Mouse (Mus musculus) embryonic facial prominence, embryonic 15.5 days (tissue): ENCODE results near the gene Epor. TPM values are rescaled to one million over a fixed set of nuclear protein-coding genes. Genes with fewer than 3 reads are reported as not detected.

ENCODE experiments used
- ATAC-seq: fragments of 200-750 bp; cut with Nextera tagmentation; 2 replicates; pipeline ENCODE4 v1.8.0; 2017; ENCODE audit warnings: low read depth, moderate TSS enrichment; ENCODE audit not compliant: insufficient number of reproducible peaks, low FRiP score, low TSS enrichment
- H3K27ac ChIP-seq: fragments of 300-500 bp; sonication (generic); replicated peaks from 2 replicates; pipeline ENCODE4 v1.5.1; 2015; ENCODE audit warnings: mild to moderate bottlenecking, inconsistent platforms
- H3K27me3 ChIP-seq: fragments of 300-500 bp; sonication (generic); 2 replicates; pipeline ENCODE4 v1.6.1; 2015; ENCODE audit warnings: inconsistent platforms
- H3K36me3 ChIP-seq: fragments of 300-500 bp; sonication (generic); 2 replicates; pipeline ENCODE4 v1.6.1; 2015; ENCODE audit warnings: mild to moderate bottlenecking, inconsistent platforms
- H3K4me1 ChIP-seq: fragments of 300-500 bp; sonication (generic); 2 replicates; pipeline ENCODE4 v1.6.1; 2015; ENCODE audit warnings: inconsistent platforms
- H3K4me2 ChIP-seq: fragments of 300-500 bp; sonication (generic); replicated peaks from 2 replicates; pipeline ENCODE4 v1.6.1; 2015; ENCODE audit warnings: mild to moderate bottlenecking, inconsistent platforms
- H3K4me3 ChIP-seq: fragments of 300-500 bp; sonication (generic); replicated peaks from 2 replicates; pipeline ENCODE4 v1.5.1; 2015; ENCODE audit warnings: mild to moderate bottlenecking, inconsistent platforms
- H3K9ac ChIP-seq: fragments of 300-500 bp; sonication (generic); 2 replicates; pipeline ENCODE4 v1.6.1; 2015; ENCODE audit warnings: inconsistent platforms
- H3K9me3 ChIP-seq: fragments of 300-500 bp; sonication (generic); replicated peaks from 2 replicates; pipeline ENCODE4 v1.6.1; 2016; ENCODE audit warnings: inconsistent platforms
- WGBS: fragments of 180-500 bp; shearing (Covaris S2); methylation state at CpG from one replicate; pipeline ENCODE4 v1.1.7; 2015; 5-methylcytosine and 5-hydroxymethylcytosine counted together
- polyA plus RNA-seq: library from polyadenylated mRNA; unstranded; fragments of >200 nt; fragmentation: Nextera tagmentation; extraction: Ambion mirVana; gene quantifications from 2 replicates; pipeline ENCODE4 v1.2.1, GENCODE M21; 2015

Gene Epor
- polyA plus RNA-seq = 4.4 and 5.3 TPM in 2 replicates

- peak within 1 kb of the TSS; percentile 21; the same call in 1 of the 2 replicates for H3K9ac ChIP-seq
- no peak within 1 kb of the TSS for H3K27ac ChIP-seq
- H3K4me2 ChIP-seq = peak within 1 kb of the TSS; percentile 78
- no peaks in the 10 kb centered on the region for H3K36me3 ChIP-seq
- H3K4me3 ChIP-seq = peak within 1 kb of the TSS; percentile 47
- no peaks in the 10 kb centered on the region for H3K9me3 ChIP-seq
- no peak for ATAC-seq
- peaks cover 34% of the 10 kb centered on the region for H3K4me1 ChIP-seq
- H3K27me3 ChIP-seq = peaks cover 42% of the 10 kb centered on the region
- 19% methylated on average over 8 of the region's 8 CpGs for WGBS
These were observed at the start of gene Epor for GRCm38 (mm10) chr9:21963417-21963816. TSS of gene Epor (minus strand) at chr9:21963506.

DNA sequence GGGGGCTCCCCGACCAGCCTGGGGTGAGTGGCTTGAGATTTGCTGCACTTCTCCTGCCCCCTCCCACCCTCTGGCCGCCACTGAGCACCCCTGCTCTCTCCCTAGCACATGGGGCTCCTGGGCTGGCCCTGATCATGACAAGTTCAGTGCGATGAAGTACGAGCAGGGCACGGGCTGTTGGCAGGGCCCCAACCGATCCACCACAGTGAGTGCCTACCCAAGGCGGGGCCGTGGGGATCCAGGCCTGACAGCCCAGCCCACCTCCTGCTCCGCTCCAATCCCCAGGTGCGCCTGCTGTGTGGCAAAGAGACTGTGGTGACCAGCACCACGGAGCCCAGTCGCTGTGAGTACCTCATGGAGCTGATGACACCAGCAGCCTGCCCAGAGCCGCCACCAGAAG is 49.4 kb upstream of the Epor start:
- 94% methylated on average over 13 of the region's 13 CpGs for WGBS
- H3K4me3 ChIP-seq = no peak overlapping the region
- no peak overlapping the region for H3K27ac ChIP-seq
- H3K9ac ChIP-seq = no peak overlapping the region
- no peak for ATAC-seq
- H3K9me3 ChIP-seq = no peaks in the 10 kb centered on the region
- H3K36me3 ChIP-seq = peaks cover 68% of the 10 kb centered on the region
- no peaks in the 10 kb centered on the region for H3K27me3 ChIP-seq
- H3K4me1 ChIP-seq = no peaks in the 10 kb centered on the region
- no peak overlapping the region for H3K4me2 ChIP-seq

GRCm38 (mm10) chr9:22011055-22011454 is 47.7 kb upstream of the Epor start:
- Histone ChIP-seq H3K9me3 (no peaks in the 10 kb centered on the region), H3K36me3 (peaks cover 85% of the 10 kb centered on the region), H3K27me3 (no peaks in the 10 kb centered on the region), H3K4me1 (no peaks in the 10 kb centered on the region; the same call in 1 of the 2 replicates), H3K27ac (no peak overlapping the region), H3K4me2 (no peak overlapping the region), H3K4me3 (no peak overlapping the region), H3K9ac (no peak overlapping the region)
- ATAC-seq = no peak
- WGBS = 92% methylated on average over 5 of the region's 5 CpGs

- 91% methylated on average over 12 of the region's 12 CpGs for WGBS
- Histone ChIP-seq H3K4me2 (peak overlapping the region; percentile 80; the same call in 1 of the 2 replicates), H3K9me3 (no peaks in the 10 kb centered on the region), H3K27me3 (no peaks in the 10 kb centered on the region), H3K27ac (no peak overlapping the region), H3K36me3 (peaks cover 54% of the 10 kb centered on the region), H3K4me3 (no peak overlapping the region), H3K4me1 (peaks cover 29% of the 10 kb centered on the region), H3K9ac (no peak overlapping the region)
- ATAC-seq = no peak
These were observed 41.2 kb upstream of the Epor start for GRCm38 (mm10) chr9:22004546-22004945.

DNA sequence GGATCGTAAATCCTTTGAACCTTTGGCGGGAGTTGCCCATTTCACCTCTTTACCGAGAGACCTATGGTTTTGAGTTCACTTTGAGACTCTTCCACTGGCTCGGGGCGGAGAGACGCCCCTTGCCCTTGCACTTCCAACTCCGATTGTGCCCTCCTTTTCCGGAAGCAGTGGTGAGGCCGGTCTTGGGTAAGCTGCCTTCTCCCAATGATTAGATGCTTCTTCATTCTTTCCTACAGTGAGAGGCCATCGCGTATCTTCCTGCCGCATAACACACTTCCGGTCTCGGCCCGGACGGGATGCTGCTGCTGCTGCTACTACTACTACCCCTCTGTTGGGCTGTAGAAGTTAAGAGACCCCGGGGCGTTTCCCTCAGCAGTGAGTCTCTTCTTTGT is 39.9 kb upstream of the Epor start:
- peaks cover 41% of the 10 kb centered on the region for H3K36me3 ChIP-seq
- no peaks in the 10 kb centered on the region for H3K9me3 ChIP-seq
- no peaks in the 10 kb centered on the region for H3K27me3 ChIP-seq
- H3K4me2 ChIP-seq = peak overlapping the region; percentile 80
- no peak for ATAC-seq
- peak overlapping the region; percentile 62 for H3K9ac ChIP-seq
- peak overlapping the region; percentile 73 for H3K4me3 ChIP-seq
- H3K4me1 ChIP-seq = peaks cover 29% of the 10 kb centered on the region
- H3K27ac ChIP-seq = peak overlapping the region; percentile 72
- whole genome bisulfite sequencing = 0% methylated on average over 18 of the region's 18 CpGs

DNA sequence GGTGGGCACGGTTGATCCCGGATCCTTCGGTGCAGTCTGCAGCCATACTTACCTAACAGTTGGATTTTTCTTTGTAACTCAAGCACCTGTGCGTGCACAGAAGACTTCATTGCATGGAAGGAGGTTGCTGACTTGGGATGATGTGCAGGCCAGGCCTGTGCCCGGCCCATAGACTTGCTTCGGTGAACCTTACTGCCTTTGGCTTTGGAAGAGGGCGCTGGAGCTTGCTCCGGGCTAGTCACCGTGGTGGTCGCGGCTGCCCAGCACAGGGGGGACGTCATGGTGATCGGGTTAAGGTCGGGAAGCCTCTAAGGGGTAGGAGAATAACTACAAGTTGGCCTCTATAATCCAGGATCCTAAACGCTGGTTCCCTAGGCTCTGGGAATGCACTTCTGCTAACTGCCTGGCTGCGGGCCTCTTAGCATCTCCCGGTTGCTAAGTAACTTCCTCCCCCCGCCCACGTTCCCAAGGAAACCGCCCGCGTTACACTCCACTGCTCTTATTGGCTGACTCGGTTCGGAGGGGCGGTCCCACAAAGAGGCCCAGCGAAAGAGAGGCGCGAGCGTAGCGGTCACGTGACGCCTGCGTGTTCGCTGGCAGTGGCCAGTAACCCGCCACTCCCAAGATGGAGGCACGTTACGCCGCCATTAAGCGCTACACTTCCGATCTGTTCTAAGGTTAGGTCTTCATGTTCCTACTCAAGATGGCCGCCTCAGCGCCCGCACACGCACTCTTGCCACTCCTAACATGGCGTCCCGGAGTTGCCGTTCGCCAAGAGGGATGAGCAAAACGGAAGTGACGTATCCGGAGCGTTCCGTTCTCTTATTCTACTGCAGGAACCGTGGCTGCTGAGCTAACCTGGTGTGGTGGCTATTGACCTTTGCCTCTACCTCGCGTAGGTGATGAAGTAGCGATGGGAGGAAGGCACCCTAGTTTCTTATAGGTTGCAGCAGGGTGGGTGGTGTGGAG is 39.2 kb upstream of the Epor start, which contains the start of the genes Ccdc151 and Prkcsh:
Ccdc151 (minus strand) TSS at position 441 of the 969 bp plus-strand sequence.
Prkcsh (plus strand) TSS at position 613 of the 969 bp plus-strand sequence.
- WGBS = 6% methylated on average over 57 of the region's 57 CpGs
- peak within 1 kb of the TSS; percentile 80 for H3K4me2 ChIP-seq
- peak within 1 kb of the TSS; percentile 73 for H3K4me3 ChIP-seq
- H3K27me3 ChIP-seq = no peaks in the 10 kb centered on the region
- H3K4me1 ChIP-seq = peaks cover 29% of the 10 kb centered on the region
- H3K9me3 ChIP-seq = no peaks in the 10 kb centered on the region
- H3K36me3 ChIP-seq = peaks cover 34% of the 10 kb centered on the region
- peak within 1 kb of the TSS; percentile 72 for H3K27ac ChIP-seq
- peak; percentile 99 for ATAC-seq
- peak within 1 kb of the TSS; percentile 62 for H3K9ac ChIP-seq

GRCm38 (mm10) chr9:22001633-22002032 is 38.3 kb upstream of the Epor start:
- H3K27me3 ChIP-seq = no peaks in the 10 kb centered on the region
- peaks cover 26% of the 10 kb centered on the region for H3K36me3 ChIP-seq
- ATAC-seq = no peak
- H3K4me1 ChIP-seq = peaks cover 29% of the 10 kb centered on the region
- no peak overlapping the region for H3K9ac ChIP-seq
- 85% methylated on average over 4 of the region's 4 CpGs for WGBS
- H3K27ac ChIP-seq = no peak overlapping the region
- no peak overlapping the region for H3K4me2 ChIP-seq
- H3K9me3 ChIP-seq = no peaks in the 10 kb centered on the region
- no peak overlapping the region for H3K4me3 ChIP-seq

DNA sequence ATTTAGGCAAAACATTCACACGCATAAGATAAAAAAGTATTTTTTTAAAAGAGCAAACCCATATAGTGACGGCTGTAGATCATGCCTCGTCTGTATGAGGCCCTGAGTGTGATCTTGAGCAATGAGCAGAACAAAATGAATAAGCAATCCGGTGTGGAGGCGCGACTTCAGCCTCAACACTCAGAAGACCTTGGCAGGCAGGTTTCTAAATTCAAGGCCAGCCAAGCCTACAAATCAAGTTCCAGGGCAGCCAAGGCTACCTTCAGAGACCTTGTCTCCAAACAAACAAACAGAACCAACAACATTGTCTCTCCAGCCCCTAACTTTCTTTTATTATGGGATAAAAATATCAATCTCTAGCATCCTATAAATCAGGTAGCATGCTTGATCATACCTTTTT is 37.0 kb upstream of the Epor start:
- no peak overlapping the region for H3K9ac ChIP-seq
- H3K4me1 ChIP-seq = peaks cover 24% of the 10 kb centered on the region
- WGBS = 91% methylated on average over 6 of the region's 6 CpGs

GRCm38 (mm10) chr9:21996178-21996867 is 33.0 kb upstream of the Epor start:
- no peak overlapping the region for H3K4me3 ChIP-seq
- no peak for ATAC-seq
- H3K27me3 ChIP-seq = peaks cover 20% of the 10 kb centered on the region
- no peak overlapping the region for H3K4me2 ChIP-seq
- H3K27ac ChIP-seq = no peak overlapping the region
- no peaks in the 10 kb centered on the region for H3K36me3 ChIP-seq
- H3K4me1 ChIP-seq = no peaks in the 10 kb centered on the region
- no peaks in the 10 kb centered on the region for H3K9me3 ChIP-seq
- H3K9ac ChIP-seq = no peak overlapping the region
- WGBS = 85% methylated on average over 3 of the region's 3 CpGs

More for the DNA sequence above, 37.0 kb upstream of the Epor start:
- Histone ChIP-seq H3K27me3 (no peaks in the 10 kb centered on the region), H3K4me2 (no peak overlapping the region), H3K9me3 (no peaks in the 10 kb centered on the region), H3K27ac (no peak overlapping the region), H3K36me3 (peaks cover 13% of the 10 kb centered on the region), H3K4me3 (no peak overlapping the region)
- no peak for ATAC-seq

GRCm38 (mm10) chr9:21992227-21992626 is 28.9 kb upstream of the Epor start:
- no peak overlapping the region for H3K4me3 ChIP-seq
- H3K4me2 ChIP-seq = no peak overlapping the region
- peaks cover 61% of the 10 kb centered on the region for H3K27me3 ChIP-seq
- peaks cover 22% of the 10 kb centered on the region for H3K4me1 ChIP-seq
- no peak overlapping the region for H3K9ac ChIP-seq
- no peaks in the 10 kb centered on the region for H3K36me3 ChIP-seq
- no peak for ATAC-seq
- H3K27ac ChIP-seq = no peak overlapping the region
- WGBS = 75% methylated on average over 4 of the region's 4 CpGs
- H3K9me3 ChIP-seq = no peaks in the 10 kb centered on the region
